Mouse (Mus musculus) forebrain, embryonic 15.5 days (tissue): ENCODE results near the gene Plxna1. TPM values are rescaled to one million over a fixed set of nuclear protein-coding genes. Genes with fewer than 3 reads are reported as not detected.

Experiments
- ATAC-seq: fragments of 200-750 bp; cut with Nextera tagmentation; replicated peaks from 2 replicates; pipeline ENCODE4 v1.8.0; 2017; ENCODE audit warnings: mild to moderate bottlenecking, moderate TSS enrichment, moderate library complexity
- H3K27ac ChIP-seq: fragments of 300-500 bp; sonication (generic); replicated peaks from 2 replicates; pipeline ENCODE4 v1.5.1; 2015; ENCODE audit warnings: mild to moderate bottlenecking, inconsistent platforms
- H3K27me3 ChIP-seq: fragments of 300-500 bp; sonication (generic); 2 replicates; pipeline ENCODE4 v1.6.1; 2015; ENCODE audit warnings: inconsistent platforms
- H3K36me3 ChIP-seq: fragments of 300-500 bp; sonication (generic); 2 replicates; pipeline ENCODE4 v1.6.1; 2015; ENCODE audit warnings: mild to moderate bottlenecking, inconsistent platforms
- H3K4me1 ChIP-seq: fragments of 300-500 bp; sonication (generic); 2 replicates; pipeline ENCODE4 v1.6.1; 2015; ENCODE audit warnings: inconsistent platforms
- H3K4me2 ChIP-seq: fragments of 300-500 bp; sonication (generic); replicated peaks from 2 replicates; pipeline ENCODE4 v1.6.1; 2015; ENCODE audit warnings: mild to moderate bottlenecking, inconsistent platforms
- H3K4me3 ChIP-seq: fragments of 300-500 bp; sonication (generic); 2 replicates; pipeline ENCODE4 v1.5.1; 2015; ENCODE audit warnings: mild to moderate bottlenecking, inconsistent platforms
- H3K9ac ChIP-seq: fragments of 300-500 bp; sonication (generic); replicated peaks from 2 replicates; pipeline ENCODE4 v1.6.1; 2015; ENCODE audit warnings: mild to moderate bottlenecking, inconsistent platforms
- H3K9me3 ChIP-seq: fragments of 300-500 bp; sonication (generic); 2 replicates; pipeline ENCODE4 v1.6.1; 2016; ENCODE audit warnings: inconsistent platforms
- WGBS: fragments of 180-500 bp; shearing (Covaris S2); methylation state at CpG from one replicate; pipeline ENCODE4 v1.1.7; 2015; ENCODE audit warnings: mixed read lengths; 5-methylcytosine and 5-hydroxymethylcytosine counted together
- polyA plus RNA-seq: library from polyadenylated mRNA; unstranded; fragments of >200 nt; fragmentation: Nextera tagmentation; extraction: Ambion mirVana; gene quantifications from 2 replicates; pipeline ENCODE4 v1.2.1, GENCODE M21; 2015

Gene Plxna1
- polyA plus RNA-seq, 1 experiment from 2014 or later = 45.7 TPM

GRCm38 (mm10) chr6:89389771-89390170 is 27.4 kb upstream of the Plxna1 start:
- no peaks in the 10 kb centered on the region for H3K27me3 ChIP-seq
- 71% methylated on average over 7 of the region's 7 CpGs for WGBS
- H3K4me3 ChIP-seq = no peak overlapping the region
- no peaks in the 10 kb centered on the region for H3K36me3 ChIP-seq
- ATAC-seq = no peak
- no peaks in the 10 kb centered on the region for H3K9me3 ChIP-seq
- no peak overlapping the region for H3K27ac ChIP-seq
- H3K9ac ChIP-seq = no peak overlapping the region
- H3K4me2 ChIP-seq = no peak overlapping the region
- no peaks in the 10 kb centered on the region for H3K4me1 ChIP-seq

GRCm38 (mm10) chr6:89386956-89387355 is 24.5 kb upstream of the Plxna1 start:
- Histone ChIP-seq H3K36me3 (no peaks in the 10 kb centered on the region), H3K9ac (no peak overlapping the region), H3K4me3 (no peak overlapping the region), H3K4me2 (no peak overlapping the region), H3K27me3 (no peaks in the 10 kb centered on the region), H3K9me3 (no peaks in the 10 kb centered on the region), H3K27ac (no peak overlapping the region), H3K4me1 (no peaks in the 10 kb centered on the region)
- ATAC-seq = no peak
- 83% methylated on average over 1 of the region's 1 CpGs for WGBS

GRCm38 (mm10) chr6:89384699-89385098 is 22.3 kb upstream of the Plxna1 start:
- Histone ChIP-seq H3K27ac (no peak overlapping the region), H3K4me2 (no peak overlapping the region), H3K36me3 (no peaks in the 10 kb centered on the region), H3K27me3 (no peaks in the 10 kb centered on the region), H3K9me3 (no peaks in the 10 kb centered on the region), H3K4me1 (no peaks in the 10 kb centered on the region), H3K9ac (no peak overlapping the region), H3K4me3 (no peak overlapping the region)
- 80% methylated on average over 2 of the region's 2 CpGs for WGBS
- no peak for ATAC-seq

- no peak for ATAC-seq
- Histone ChIP-seq H3K4me2 (no peak overlapping the region), H3K9ac (no peak overlapping the region), H3K4me1 (no peaks in the 10 kb centered on the region), H3K4me3 (no peak overlapping the region), H3K27me3 (no peaks in the 10 kb centered on the region), H3K9me3 (no peaks in the 10 kb centered on the region), H3K27ac (no peak overlapping the region), H3K36me3 (no peaks in the 10 kb centered on the region)
- 25% methylated on average over 5 of the region's 5 CpGs for WGBS
Observed at GRCm38 (mm10) chr6:89381851-89382250, 19.4 kb upstream of the Plxna1 start.

- no peak overlapping the region for H3K4me2 ChIP-seq
- H3K36me3 ChIP-seq = no peaks in the 10 kb centered on the region
- no peak overlapping the region for H3K9ac ChIP-seq
- H3K27ac ChIP-seq = no peak overlapping the region
- H3K9me3 ChIP-seq = no peaks in the 10 kb centered on the region
- H3K4me1 ChIP-seq = no peaks in the 10 kb centered on the region
- 45% methylated on average over 3 of the region's 3 CpGs for WGBS
- H3K27me3 ChIP-seq = no peaks in the 10 kb centered on the region
- no peak for ATAC-seq
- H3K4me3 ChIP-seq = no peak overlapping the region
Observed at GRCm38 (mm10) chr6:89381172-89381571, 18.8 kb upstream of the Plxna1 start.

- WGBS = 15% methylated on average over 3 of the region's 3 CpGs
- H3K4me1 ChIP-seq = no peaks in the 10 kb centered on the region
- no peak for ATAC-seq
- no peak overlapping the region for H3K9ac ChIP-seq
- H3K4me2 ChIP-seq = no peak overlapping the region
- H3K27me3 ChIP-seq = no peaks in the 10 kb centered on the region
- H3K36me3 ChIP-seq = no peaks in the 10 kb centered on the region
- no peak overlapping the region for H3K4me3 ChIP-seq
- H3K9me3 ChIP-seq = no peaks in the 10 kb centered on the region
- H3K27ac ChIP-seq = no peak overlapping the region
Observed at GRCm38 (mm10) chr6:89380751-89381150, 18.3 kb upstream of the Plxna1 start.

- H3K9ac ChIP-seq = no peak overlapping the region
- 65% methylated on average over 2 of the region's 2 CpGs for WGBS
- no peaks in the 10 kb centered on the region for H3K27me3 ChIP-seq
- H3K36me3 ChIP-seq = no peaks in the 10 kb centered on the region
- H3K9me3 ChIP-seq = no peaks in the 10 kb centered on the region
- H3K27ac ChIP-seq = no peak overlapping the region
- ATAC-seq = no peak
- H3K4me2 ChIP-seq = no peak overlapping the region
- no peak overlapping the region for H3K4me3 ChIP-seq
- H3K4me1 ChIP-seq = no peaks in the 10 kb centered on the region
Observed at GRCm38 (mm10) chr6:89378264-89378663, 15.8 kb upstream of the Plxna1 start.

GRCm38 (mm10) chr6:89368812-89369211 is 6.4 kb upstream of the Plxna1 start:
- no peak overlapping the region for H3K4me2 ChIP-seq
- H3K9ac ChIP-seq = no peak overlapping the region
- no peak overlapping the region for H3K27ac ChIP-seq
- no peaks in the 10 kb centered on the region for H3K4me1 ChIP-seq
- H3K4me3 ChIP-seq = no peak overlapping the region
- no peaks in the 10 kb centered on the region for H3K9me3 ChIP-seq
- no peaks in the 10 kb centered on the region for H3K27me3 ChIP-seq
- no peak for ATAC-seq
- H3K36me3 ChIP-seq = no peaks in the 10 kb centered on the region

GRCm38 (mm10) chr6:89364342-89364741 is 1.9 kb upstream of the Plxna1 start:
- Histone ChIP-seq H3K9ac (no peak overlapping the region), H3K9me3 (no peaks in the 10 kb centered on the region), H3K4me2 (no peak overlapping the region), H3K27ac (no peak overlapping the region), H3K36me3 (no peaks in the 10 kb centered on the region), H3K27me3 (0 out of 2 replicates have a peak, but pooled peaks cover 3% of the 10 kb centered on the region), H3K4me3 (no peak overlapping the region), H3K4me1 (peaks cover 28% of the 10 kb centered on the region)
- no peak for ATAC-seq
- WGBS = 65% methylated on average over 3 of the region's 3 CpGs

- H3K27ac ChIP-seq = 0 out of 2 replicates have a peak overlapping the region, but pooled peaks have one; percentile 12
- no peaks in the 10 kb centered on the region for H3K36me3 ChIP-seq
- peaks cover 41% of the 10 kb centered on the region for H3K4me1 ChIP-seq
- peak overlapping the region; percentile 92 for H3K4me3 ChIP-seq
- no peaks in the 10 kb centered on the region for H3K9me3 ChIP-seq
- 0 out of 2 replicates have a peak, but pooled peaks cover 3% of the 10 kb centered on the region for H3K27me3 ChIP-seq
- peak overlapping the region; percentile 90 for H3K4me2 ChIP-seq
- ATAC-seq = no peak; the same call in 1 of the 2 replicates
- peak overlapping the region; percentile 59 for H3K9ac ChIP-seq
- 5% methylated on average over 16 of the region's 16 CpGs for WGBS
Observed at GRCm38 (mm10) chr6:89363107-89363451, 659 bp upstream of the Plxna1 start.

GRCm38 (mm10) chr6:89361418-89362280 is 771 bp downstream of the Plxna1 start:
- Histone ChIP-seq H3K27ac (peak overlapping the region; percentile 71), H3K9me3 (no peaks in the 10 kb centered on the region), H3K36me3 (0 out of 2 replicates have a peak, but pooled peaks cover 2% of the 10 kb centered on the region), H3K4me3 (peak overlapping the region; percentile 92), H3K27me3 (0 out of 2 replicates have a peak, but pooled peaks cover 3% of the 10 kb centered on the region), H3K4me1 (peaks cover 47% of the 10 kb centered on the region), H3K4me2 (peak overlapping the region; percentile 90), H3K9ac (peak overlapping the region; percentile 89)
- ATAC-seq = peak; percentile 32
- WGBS = under 1% methylated on average over 57 of the region's 80 CpGs

GRCm38 (mm10) chr6:89360709-89361417 is 1.6 kb downstream of the Plxna1 start:
- H3K4me3 ChIP-seq = peak overlapping the region; percentile 92
- peak overlapping the region; percentile 71 for H3K27ac ChIP-seq
- H3K36me3 ChIP-seq = 0 out of 2 replicates have a peak, but pooled peaks cover 2% of the 10 kb centered on the region
- 0 out of 2 replicates have a peak, but pooled peaks cover 3% of the 10 kb centered on the region for H3K27me3 ChIP-seq
- ATAC-seq = peak; percentile 2; the same call in 1 of the 2 replicates
- H3K9ac ChIP-seq = peak overlapping the region; percentile 89
- WGBS = 38% methylated on average over 8 of the region's 8 CpGs
- H3K4me1 ChIP-seq = peaks cover 53% of the 10 kb centered on the region
- H3K4me2 ChIP-seq = peak overlapping the region; percentile 90
- H3K9me3 ChIP-seq = no peaks in the 10 kb centered on the region
